24 mouse cellular contexts compared by ENCODE assay signal in genomic region chr14:31593036-31593435, GRCm38 (mm10). TPM values are rescaled to one million over a fixed set of nuclear protein-coding genes. Genes with fewer than 3 reads are reported as not detected.
DNase-seq lines count a peak whose midpoint lies in the region; ATAC-seq lines count a peak whose summit lies in the region.
"Had no signal": no experiment of that assay in that cellular context is flagged by ENCODE, and none has a peak within 500 bp of the region (broad histone marks: within the 10 kb centered on the region; RNA-seq: fewer than 3 reads in every experiment).

No protein-coding gene starts in this region.

- H3K27me3 ChIP-seq in liver, embryonic 12.5 days (replicated peaks), result no peaks in the 10 kb centered on the region; the same call in 1 of the 2 replicates
- H3K27me3 ChIP-seq in liver, embryonic 11.5 days (replicated peaks; ENCODE audit: control insufficient read depth, insufficient read depth, low read length), result no peaks in the 10 kb centered on the region
- no peaks in the 10 kb centered on the region for H3K27me3 ChIP-seq in intestine, embryonic 16.5 days (replicated peaks; ENCODE audit: control insufficient read depth, insufficient read depth, low read length)
- H3K27me3 ChIP-seq in forebrain, embryonic 15.5 days, result no peaks in the 10 kb centered on the region
- H3K27me3 ChIP-seq: forebrain, embryonic 13.5 days; heart, embryonic 15.5 days had no signal

- H3K9ac ChIP-seq in liver, embryonic 12.5 days, result no peak overlapping the region
- no peak overlapping the region for H3K9ac ChIP-seq in liver, embryonic 11.5 days (ENCODE audit: low read depth, low read length)
- H3K9ac ChIP-seq in intestine, embryonic 16.5 days (ENCODE audit: low read depth, low read length), result no peak overlapping the region
- no peak overlapping the region for H3K9ac ChIP-seq in forebrain, embryonic 15.5 days (replicated peaks)
- H3K9ac ChIP-seq: forebrain, embryonic 13.5 days; heart, embryonic 15.5 days; hindbrain, embryonic 14.5 days had no signal

- 26% methylated on average over 2 of the region's 2 CpGs for WGBS in liver, embryonic 12.5 days (ENCODE audit: insufficient replicate concordance)
- 44% methylated on average over 2 of the region's 2 CpGs for WGBS in liver, embryonic 11.5 days
- 82% methylated on average over 2 of the region's 2 CpGs for WGBS in intestine, embryonic 16.5 days
- 84% methylated on average over 2 of the region's 2 CpGs for WGBS in forebrain, embryonic 15.5 days

- H3K4me2 ChIP-seq in liver, embryonic 12.5 days, result no peak overlapping the region
- no peak overlapping the region for H3K4me2 ChIP-seq in liver, embryonic 11.5 days
- no peak overlapping the region for H3K4me2 ChIP-seq in intestine, embryonic 16.5 days (ENCODE audit: low read depth, low read length)
- no peak overlapping the region for H3K4me2 ChIP-seq in forebrain, embryonic 15.5 days (replicated peaks)
- H3K4me2 ChIP-seq: forebrain, embryonic 13.5 days; heart, embryonic 11.5 days; heart, embryonic 15.5 days; hindbrain, embryonic 14.5 days had no signal

- H3K4me3 ChIP-seq in liver, embryonic 12.5 days, result no peak overlapping the region
- no peak overlapping the region for H3K4me3 ChIP-seq in liver, embryonic 11.5 days (ENCODE audit: low read depth, low read length)
- no peak overlapping the region for H3K4me3 ChIP-seq in intestine, embryonic 16.5 days (ENCODE audit: low read length)
- H3K4me3 ChIP-seq in forebrain, embryonic 15.5 days, result no peak overlapping the region
- H3K4me3 ChIP-seq: embryonic facial prominence, embryonic 10.5 days; forebrain, embryonic 13.5 days; heart, adult 2 months; heart, embryonic 15.5 days; hindbrain, embryonic 10.5 days had no signal

- H3K4me1 ChIP-seq in liver, embryonic 12.5 days, result 0 out of 2 replicates have a peak, but pooled peaks cover 3% of the 10 kb centered on the region
- no peaks in the 10 kb centered on the region for H3K4me1 ChIP-seq in liver, embryonic 11.5 days (replicated peaks; ENCODE audit: control insufficient read depth, insufficient read depth, low read length)
- H3K4me1 ChIP-seq in intestine, embryonic 16.5 days (ENCODE audit: control insufficient read depth, insufficient read depth, low read length), result no peaks in the 10 kb centered on the region
- H3K4me1 ChIP-seq in forebrain, embryonic 15.5 days, result no peaks in the 10 kb centered on the region
- H3K4me1 ChIP-seq: embryonic facial prominence, embryonic 10.5 days; forebrain, embryonic 13.5 days; heart, embryonic 15.5 days; hindbrain, embryonic 10.5 days had no signal

- no peaks in the 10 kb centered on the region for H3K9me3 ChIP-seq in liver, embryonic 12.5 days (replicated peaks)
- H3K9me3 ChIP-seq in liver, embryonic 11.5 days (ENCODE audit: control insufficient read depth, low read length), result no peaks in the 10 kb centered on the region
- no peaks in the 10 kb centered on the region for H3K9me3 ChIP-seq in intestine, embryonic 16.5 days (ENCODE audit: control insufficient read depth, low read length)
- H3K9me3 ChIP-seq in forebrain, embryonic 15.5 days, result no peaks in the 10 kb centered on the region
- H3K9me3 ChIP-seq: embryonic facial prominence, embryonic 10.5 days; forebrain, embryonic 13.5 days; heart, embryonic 15.5 days; hindbrain, embryonic 10.5 days had no signal

- H3K36me3 ChIP-seq in liver, embryonic 12.5 days, result no peaks in the 10 kb centered on the region
- no peaks in the 10 kb centered on the region for H3K36me3 ChIP-seq in liver, embryonic 11.5 days (ENCODE audit: control insufficient read depth, insufficient read depth, low read length)
- no peaks in the 10 kb centered on the region for H3K36me3 ChIP-seq in intestine, embryonic 16.5 days (ENCODE audit: control insufficient read depth, insufficient read depth, low read length)
- H3K36me3 ChIP-seq in forebrain, embryonic 15.5 days, result no peaks in the 10 kb centered on the region
- H3K36me3 ChIP-seq: embryonic facial prominence, embryonic 10.5 days; heart, embryonic 15.5 days; hindbrain, embryonic 10.5 days had no signal

- DNase-seq in liver, embryonic 11.5 days (ENCODE audit: low spot score), result no peak
- DNase-seq in 416B (ENCODE audit: low read depth), result peak; percentile 56
- DNase-seq: adrenal gland, adult 2 months; adrenal gland, postnatal 25 days; cerebellum, adult 11-12 months; cerebellum, adult 9-10 months; cerebellum, postnatal 25 days; gastrocnemius, postnatal 10 days; heart, adult 2 months; heart, postnatal 14 days had no signal

- peak overlapping the region; percentile 7; the same call in 1 of the 2 replicates for H3K27ac ChIP-seq in liver, embryonic 12.5 days
- no peak overlapping the region for H3K27ac ChIP-seq in liver, embryonic 11.5 days (ENCODE audit: low read depth, low read length)
- H3K27ac ChIP-seq in intestine, embryonic 16.5 days (ENCODE audit: low read length), result no peak overlapping the region
- H3K27ac ChIP-seq in forebrain, embryonic 15.5 days (replicated peaks), result no peak overlapping the region
- H3K27ac ChIP-seq: embryonic facial prominence, embryonic 10.5 days; forebrain, embryonic 13.5 days; heart, adult 2 months; heart, embryonic 15.5 days; hindbrain, embryonic 10.5 days; hindbrain, embryonic 14.5 days had no signal

- ATAC-seq in liver, embryonic 12.5 days, result no peak
- ATAC-seq in liver, embryonic 11.5 days (replicated peaks; ENCODE audit: low FRiP score), result no peak
- ATAC-seq in common myeloid progenitor, adult 5-6 weeks (replicated peaks; ENCODE audit: low read depth, poor library complexity, severe bottlenecking), result peak; percentile 86
- ATAC-seq in megakaryocyte, adult 5-6 weeks (ENCODE audit: poor library complexity, severe bottlenecking), result peak; percentile 71
- ATAC-seq in intestine, embryonic 16.5 days, result no peak
- ATAC-seq in forebrain, embryonic 15.5 days (replicated peaks), result no peak
- ATAC-seq: forebrain, embryonic 13.5 days had no signal

RNA-seq across cellular contexts. Expression of gene Colq, which starts 1.9 kb away (rescaled TPM):
- polyA plus RNA-seq in liver, embryonic 12.5 days (2016; fragmentation: Nextera tagmentation; extraction: Ambion mirVana), result 0.05 and 0.22 TPM in 2 replicates
- 0.45 and 0.70 TPM in 2 replicates for polyA plus RNA-seq in liver, embryonic 11.5 days (2014; fragmentation: Nextera tagmentation; extraction: Ambion mirVana)
- total RNA-seq in common myeloid progenitor, adult 5-6 weeks (2017), result not detected in 2 replicates
- 0.07 TPM in 1 of 2 replicates, not detected in the other for total RNA-seq in megakaryocyte, adult 5-6 weeks (2015)
- not detected in 2 replicates for total RNA-seq in megakaryocyte, adult 5-6 weeks (2017)
- 0.92 and 1.0 TPM in 2 replicates for polyA plus RNA-seq in intestine, embryonic 16.5 days (2015; fragmentation: Nextera tagmentation; extraction: Ambion mirVana)
- not detected in 2 replicates for polyA plus RNA-seq in forebrain, embryonic 15.5 days (2015; fragmentation: Nextera tagmentation; extraction: Ambion mirVana)
- total RNA-seq: adrenal gland, adult 2 months; adrenal gland, postnatal 25 days had no signal
- polyA plus RNA-seq: C2C12; forebrain, embryonic 13.5 days had no signal

RNA-seq across cellular contexts. Expression of gene Gm49387, which starts 47.6 kb away (rescaled TPM):
- polyA plus RNA-seq in liver, embryonic 12.5 days (2016; fragmentation: Nextera tagmentation; extraction: Ambion mirVana), result 0.37 and 1.3 TPM in 2 replicates
- polyA plus RNA-seq in liver, embryonic 11.5 days (2014; fragmentation: Nextera tagmentation; extraction: Ambion mirVana), result 0.19 and 1.9 TPM in 2 replicates
- total RNA-seq in common myeloid progenitor, adult 5-6 weeks (2017), result not detected in 2 replicates
- total RNA-seq in megakaryocyte, adult 5-6 weeks (2015), result not detected in 2 replicates
- not detected in 2 replicates for total RNA-seq in megakaryocyte, adult 5-6 weeks (2017)
- polyA plus RNA-seq in intestine, embryonic 16.5 days (2015; fragmentation: Nextera tagmentation; extraction: Ambion mirVana), result 3.0 and 4.3 TPM in 2 replicates
- polyA plus RNA-seq in forebrain, embryonic 15.5 days (2015; fragmentation: Nextera tagmentation; extraction: Ambion mirVana), result 0.37 and 0.78 TPM in 2 replicates
- total RNA-seq: gastrocnemius, postnatal 4 days had no signal
- polyA plus RNA-seq: adrenal gland, adult 2 months; brain, embryonic 14.5 days; C2C12; forebrain, embryonic 13.5 days; hindbrain, embryonic 14.5 days had no signal

RNA-seq across cellular contexts. Expression of gene Btd, which starts 47.8 kb away (rescaled TPM):
- polyA plus RNA-seq in liver, embryonic 12.5 days (2016; fragmentation: Nextera tagmentation; extraction: Ambion mirVana), result 8.8 and 9.6 TPM in 2 replicates
- 11.4 and 13.3 TPM in 2 replicates for polyA plus RNA-seq in liver, embryonic 11.5 days (2014; fragmentation: Nextera tagmentation; extraction: Ambion mirVana)
- 12.2 and 13.1 TPM in 2 replicates for total RNA-seq in common myeloid progenitor, adult 5-6 weeks (2017)
- 14.8 and 17.0 TPM in 2 replicates for total RNA-seq in megakaryocyte, adult 5-6 weeks (2015)
- 11.3 and 18.5 TPM in 2 replicates for total RNA-seq in megakaryocyte, adult 5-6 weeks (2017)
- polyA plus RNA-seq in intestine, embryonic 16.5 days (2015; fragmentation: Nextera tagmentation; extraction: Ambion mirVana), result 30.0 and 31.2 TPM in 2 replicates
- 15.1 and 16.6 TPM in 2 replicates for polyA plus RNA-seq in forebrain, embryonic 15.5 days (2015; fragmentation: Nextera tagmentation; extraction: Ambion mirVana)

RNA-seq across cellular contexts. Expression of gene Hacl1, which starts 48.0 kb away (rescaled TPM):
- polyA plus RNA-seq in liver, embryonic 12.5 days (2016; fragmentation: Nextera tagmentation; extraction: Ambion mirVana), result 7.4 and 9.8 TPM in 2 replicates
- polyA plus RNA-seq in liver, embryonic 11.5 days (2014; fragmentation: Nextera tagmentation; extraction: Ambion mirVana), result 8.1 and 10.5 TPM in 2 replicates
- 25.5 and 27.5 TPM in 2 replicates for total RNA-seq in common myeloid progenitor, adult 5-6 weeks (2017)
- 8.0 and 12.2 TPM in 2 replicates for total RNA-seq in megakaryocyte, adult 5-6 weeks (2015)
- 14.6 and 18.1 TPM in 2 replicates for total RNA-seq in megakaryocyte, adult 5-6 weeks (2017)
- 19.9 and 26.1 TPM in 2 replicates for polyA plus RNA-seq in intestine, embryonic 16.5 days (2015; fragmentation: Nextera tagmentation; extraction: Ambion mirVana)
- 5.9 and 9.3 TPM in 2 replicates for polyA plus RNA-seq in forebrain, embryonic 15.5 days (2015; fragmentation: Nextera tagmentation; extraction: Ambion mirVana)

Comparison
In these comparisons a context has a peak if more than half of its experiments do, and no peak if none do; other contexts are left out.
1. ATAC-seq: peak in common myeloid progenitor, adult 5-6 weeks (single experiment) and megakaryocyte, adult 5-6 weeks (single experiment); none in liver, embryonic 12.5 days (single experiment), liver, embryonic 11.5 days (single experiment), intestine, embryonic 16.5 days (single experiment) and forebrain, embryonic 15.5 days (single experiment).